ENCODE assay signal across 15 mouse cellular contexts in the genomic region with DNA sequence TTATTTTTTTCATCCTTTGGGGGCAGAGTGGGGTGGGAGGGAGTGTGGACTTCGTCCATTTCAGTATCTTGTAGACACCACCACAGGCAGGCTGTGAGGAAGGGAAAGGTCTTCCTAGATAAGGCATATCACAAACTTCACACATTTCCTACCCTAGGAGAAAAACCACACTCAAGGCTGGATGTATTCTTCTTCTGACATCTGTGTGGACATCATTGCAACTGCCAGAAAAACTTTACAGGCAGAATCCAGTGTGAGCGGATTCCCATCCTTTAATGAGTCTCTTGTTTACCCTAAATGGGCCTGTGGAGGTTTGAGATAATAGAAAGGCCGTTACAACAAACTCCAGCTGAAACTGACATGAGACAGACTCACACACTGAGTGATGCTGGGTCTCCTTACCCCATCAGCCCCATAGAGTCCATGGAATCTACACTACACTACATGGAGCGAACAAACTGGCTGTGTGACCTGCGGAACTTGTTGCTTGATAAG. TPM values are rescaled to one million over a fixed set of nuclear protein-coding genes. Genes with fewer than 3 reads are reported as not detected.
DNase-seq lines count a peak whose midpoint lies in the region; ATAC-seq and TF ChIP-seq lines count a peak whose summit lies in the region.
"Had no signal": no experiment of that assay in that cellular context is flagged by ENCODE, and none has a peak within 500 bp of the region (broad histone marks: within the 10 kb centered on the region; RNA-seq: fewer than 3 reads in every experiment).

No protein-coding gene starts in this region.

- WGBS in stomach, embryonic 14.5 days: 68% methylated on average over 5 of the region's 5 CpGs
- 69% methylated on average over 5 of the region's 5 CpGs for WGBS in stomach, postnatal 0 days
- WGBS in liver, embryonic 16.5 days (ENCODE audit: insufficient replicate concordance): 17% methylated on average over 5 of the region's 5 CpGs

- ATAC-seq in stomach, embryonic 14.5 days (ENCODE audit: insufficient number of reproducible peaks, insufficient read depth, low FRiP score, low read depth): peak; percentile 28; the same call in 1 of the 2 replicates
- no peak for ATAC-seq in stomach, postnatal 0 days (ENCODE audit: low FRiP score, low TSS enrichment)
- ATAC-seq in liver, embryonic 16.5 days (ENCODE audit: low read depth): peak; percentile 87
- ATAC-seq in granulocyte monocyte progenitor cell, adult 5-6 weeks (replicated peaks; ENCODE audit: poor library complexity, severe bottlenecking): no peak

- H3K4me1 ChIP-seq in stomach, embryonic 14.5 days (ENCODE audit: control insufficient read depth, insufficient read depth, low read length): peaks cover 10% of the 10 kb centered on the region; the same call in 1 of the 2 replicates
- H3K4me1 ChIP-seq in stomach, postnatal 0 days (replicated peaks; ENCODE audit: control insufficient read depth, insufficient read depth): 0 out of 2 replicates have a peak, but pooled peaks cover 6% of the 10 kb centered on the region
- H3K4me1 ChIP-seq in liver, embryonic 16.5 days (ENCODE audit: control insufficient read depth, low read depth, low read length): peaks cover 32% of the 10 kb centered on the region

- intact Hi-C loops in left cerebral cortex, postnatal 10 days (cut with DNase I): no loop called here

- no peaks in the 10 kb centered on the region for H3K27me3 ChIP-seq in stomach, embryonic 14.5 days (ENCODE audit: control insufficient read depth, insufficient read depth, low read length)
- no peaks in the 10 kb centered on the region for H3K27me3 ChIP-seq in stomach, postnatal 0 days (ENCODE audit: control insufficient read depth, insufficient read depth, low read length)
- no peaks in the 10 kb centered on the region for H3K27me3 ChIP-seq in liver, embryonic 16.5 days (ENCODE audit: control insufficient read depth, insufficient read depth, low read depth, low read length)
- H3K27me3 ChIP-seq: embryonic facial prominence, embryonic 15.5 days; hindbrain, embryonic 12.5 days had no signal

- no peaks in the 10 kb centered on the region for H3K36me3 ChIP-seq in stomach, embryonic 14.5 days (ENCODE audit: control insufficient read depth, insufficient read depth, low read length)
- no peaks in the 10 kb centered on the region for H3K36me3 ChIP-seq in stomach, postnatal 0 days (ENCODE audit: control insufficient read depth, insufficient read depth, low read length)
- H3K36me3 ChIP-seq in liver, embryonic 16.5 days (ENCODE audit: control insufficient read depth, insufficient read depth): peaks cover 10% of the 10 kb centered on the region
- H3K36me3 ChIP-seq: embryonic facial prominence, embryonic 15.5 days; hindbrain, embryonic 12.5 days; midbrain, embryonic 10.5 days had no signal

- H3K9ac ChIP-seq in stomach, embryonic 14.5 days (replicated peaks; ENCODE audit: low read depth, low read length): no peak overlapping the region
- H3K9ac ChIP-seq in stomach, postnatal 0 days (ENCODE audit: low read length): no peak overlapping the region
- peak overlapping the region; percentile 91 for H3K9ac ChIP-seq in liver, embryonic 16.5 days (ENCODE audit: low read depth, low read length)
- H3K9ac ChIP-seq: embryonic facial prominence, embryonic 15.5 days had no signal

- no peak for TF ChIP-seq EP300 in stomach, postnatal 0 days (optimal IDR thresholded peaks at IDR 0.05)

- H3K27ac ChIP-seq in stomach, embryonic 14.5 days (ENCODE audit: low read length): no peak overlapping the region
- no peak overlapping the region for H3K27ac ChIP-seq in stomach, postnatal 0 days (replicated peaks)
- peak overlapping the region; percentile 99 for H3K27ac ChIP-seq in liver, embryonic 16.5 days (ENCODE audit: low read length)
- H3K27ac ChIP-seq: embryonic facial prominence, embryonic 15.5 days; hindbrain, embryonic 12.5 days had no signal

- peak; percentile 56 for DNase-seq in heart, adult 11 months
- no peak for DNase-seq in heart, adult 9 months (ENCODE audit: low spot score in 2 of 2)
- DNase-seq in stomach, postnatal 0 days (ENCODE audit: low spot score): no peak
- no peak for DNase-seq in thymus, postnatal 4 days
- no peak for DNase-seq in left cerebral cortex, postnatal 10 days (ENCODE audit: extremely low spot score in 1 of 2, low spot score in 2 of 2)
- DNase-seq: cerebellum, postnatal 25 days; gastrocnemius, postnatal 25 days; kidney, postnatal 4 days; right cerebral cortex, postnatal 14 days had no signal

- H3K4me2 ChIP-seq in stomach, embryonic 14.5 days (replicated peaks; ENCODE audit: low read depth, low read length): no peak overlapping the region
- H3K4me2 ChIP-seq in stomach, postnatal 0 days (replicated peaks; ENCODE audit: low read depth): no peak overlapping the region
- peak overlapping the region; percentile 85 for H3K4me2 ChIP-seq in liver, embryonic 16.5 days (ENCODE audit: low read depth, low read length)

- no peaks in the 10 kb centered on the region for H3K9me3 ChIP-seq in stomach, embryonic 14.5 days (ENCODE audit: control insufficient read depth, low read depth, low read length)
- no peaks in the 10 kb centered on the region for H3K9me3 ChIP-seq in stomach, postnatal 0 days (ENCODE audit: control insufficient read depth, low read length)
- no peaks in the 10 kb centered on the region for H3K9me3 ChIP-seq in liver, embryonic 16.5 days (replicated peaks; ENCODE audit: control insufficient read depth, low read length)
- H3K9me3 ChIP-seq: embryonic facial prominence, embryonic 15.5 days; hindbrain, embryonic 12.5 days; midbrain, embryonic 10.5 days had no signal

- H3K4me3 ChIP-seq in stomach, embryonic 14.5 days (ENCODE audit: low read depth, low read length): no peak overlapping the region
- H3K4me3 ChIP-seq in stomach, postnatal 0 days (ENCODE audit: low read depth, low read length): no peak overlapping the region
- H3K4me3 ChIP-seq in liver, embryonic 16.5 days (ENCODE audit: low read depth, low read length): peak overlapping the region; percentile 85

- TF ChIP-seq CTCF in stomach, postnatal 0 days (IDR thresholded peaks at IDR 0.05; ENCODE audit: low read depth): no peak

RNA-seq across cellular contexts. Expression of a gene that starts 1.1 kb away (rescaled TPM):
- polyA plus RNA-seq in stomach, embryonic 14.5 days (2014; fragmentation: Nextera tagmentation; extraction: Ambion mirVana): 0.80 and 1.4 TPM in 2 replicates
- 0.30 and 0.38 TPM in 2 replicates for polyA plus RNA-seq in stomach, postnatal 0 days (2015; fragmentation: Nextera tagmentation; extraction: Ambion mirVana)
- 60.8 and 63.3 TPM in 2 replicates for polyA plus RNA-seq in liver, embryonic 16.5 days (2015; fragmentation: Nextera tagmentation; extraction: Ambion mirVana)
- total RNA-seq in granulocyte monocyte progenitor cell, adult 5-6 weeks (2014; fragmentation: Nextera tagmentation): 5.8 and 7.5 TPM in 2 replicates
- total RNA-seq in granulocyte monocyte progenitor cell, adult 5-6 weeks (2017): 1.2 and 2.2 TPM in 2 replicates
- total RNA-seq in left cerebral cortex, postnatal 10 days (2021): under 1 TPM; 0.91 to 0.94 TPM

RNA-seq across cellular contexts. Expression of a gene that starts 29.9 kb away (rescaled TPM):
- polyA plus RNA-seq in stomach, embryonic 14.5 days (2014; fragmentation: Nextera tagmentation; extraction: Ambion mirVana): 15.2 and 17.8 TPM in 2 replicates
- polyA plus RNA-seq in stomach, postnatal 0 days (2015; fragmentation: Nextera tagmentation; extraction: Ambion mirVana): 7.4 and 8.2 TPM in 2 replicates
- polyA plus RNA-seq in liver, embryonic 16.5 days (2015; fragmentation: Nextera tagmentation; extraction: Ambion mirVana): 8.8 and 10.2 TPM in 2 replicates
- 19.7 and 22.7 TPM in 2 replicates for total RNA-seq in granulocyte monocyte progenitor cell, adult 5-6 weeks (2014; fragmentation: Nextera tagmentation)
- 4.6 and 9.0 TPM in 2 replicates for total RNA-seq in granulocyte monocyte progenitor cell, adult 5-6 weeks (2017)
- 10 to 100 TPM in 1 of 2 experiments, 1 to 10 TPM in 1; 9.8 to 11.6 TPM for total RNA-seq in left cerebral cortex, postnatal 10 days (2021)

RNA-seq across cellular contexts. Expression of a gene that starts 31.6 kb away (rescaled TPM):
- polyA plus RNA-seq in stomach, embryonic 14.5 days (2014; fragmentation: Nextera tagmentation; extraction: Ambion mirVana): 10.3 and 17.4 TPM in 2 replicates
- 7.7 and 8.3 TPM in 2 replicates for polyA plus RNA-seq in stomach, postnatal 0 days (2015; fragmentation: Nextera tagmentation; extraction: Ambion mirVana)
- polyA plus RNA-seq in liver, embryonic 16.5 days (2015; fragmentation: Nextera tagmentation; extraction: Ambion mirVana): 3.6 TPM in 2 replicates
- 13.7 and 28.2 TPM in 2 replicates for total RNA-seq in granulocyte monocyte progenitor cell, adult 5-6 weeks (2014; fragmentation: Nextera tagmentation)
- total RNA-seq in granulocyte monocyte progenitor cell, adult 5-6 weeks (2017): 18.2 and 35.0 TPM in 2 replicates
- 100 to 1,000 TPM; 112 to 132 TPM for total RNA-seq in left cerebral cortex, postnatal 10 days (2021)

RNA-seq across cellular contexts. Expression of a gene that starts 34.5 kb away (rescaled TPM):
- polyA plus RNA-seq in stomach, embryonic 14.5 days (2014; fragmentation: Nextera tagmentation; extraction: Ambion mirVana): 20.6 and 26.2 TPM in 2 replicates
- 35.2 and 37.6 TPM in 2 replicates for polyA plus RNA-seq in stomach, postnatal 0 days (2015; fragmentation: Nextera tagmentation; extraction: Ambion mirVana)
- 20.9 and 23.2 TPM in 2 replicates for polyA plus RNA-seq in liver, embryonic 16.5 days (2015; fragmentation: Nextera tagmentation; extraction: Ambion mirVana)
- 20.4 and 31.6 TPM in 2 replicates for total RNA-seq in granulocyte monocyte progenitor cell, adult 5-6 weeks (2014; fragmentation: Nextera tagmentation)
- 25.5 and 40.2 TPM in 2 replicates for total RNA-seq in granulocyte monocyte progenitor cell, adult 5-6 weeks (2017)
- 10 to 100 TPM; 44.9 to 47.2 TPM for total RNA-seq in left cerebral cortex, postnatal 10 days (2021)

RNA-seq across cellular contexts. Expression of a gene that starts 44.1 kb away (rescaled TPM):
- 20.4 TPM in 2 replicates for polyA plus RNA-seq in stomach, embryonic 14.5 days (2014; fragmentation: Nextera tagmentation; extraction: Ambion mirVana)
- 4.1 and 4.6 TPM in 2 replicates for polyA plus RNA-seq in stomach, postnatal 0 days (2015; fragmentation: Nextera tagmentation; extraction: Ambion mirVana)
- 3.8 TPM in 2 replicates for polyA plus RNA-seq in liver, embryonic 16.5 days (2015; fragmentation: Nextera tagmentation; extraction: Ambion mirVana)
- 47.0 and 49.0 TPM in 2 replicates for total RNA-seq in granulocyte monocyte progenitor cell, adult 5-6 weeks (2014; fragmentation: Nextera tagmentation)
- total RNA-seq in granulocyte monocyte progenitor cell, adult 5-6 weeks (2017): 35.5 and 43.8 TPM in 2 replicates
- total RNA-seq in left cerebral cortex, postnatal 10 days (2021): 10 to 100 TPM; 26.6 to 29.4 TPM

Comparison
In these comparisons a context has a peak if more than half of its experiments do, and no peak if none do; other contexts are left out.
1. ATAC-seq: peak in stomach, embryonic 14.5 days (single experiment) and liver, embryonic 16.5 days (single experiment); none in stomach, postnatal 0 days (single experiment) and granulocyte monocyte progenitor cell, adult 5-6 weeks (single experiment).
2. RNA of a gene that starts 1.1 kb away (polyA plus RNA-seq): 60.8 to 63.3 TPM in liver, embryonic 16.5 days; 0.80 to 1.4 TPM in stomach, embryonic 14.5 days and 0.30 to 0.38 TPM in stomach, postnatal 0 days; every median in the first group is over 10 times any median in the second.